Mouse (Mus musculus): Measurements from ENCODE around the gene Rnf224.

Gene Rnf224

GRCm38 (mm10) chr2:25214444-25214843 lies 22.1 kb downstream of the Rnf224 start, which contains the start of gene Stpg3:
Gene Stpg3 (minus strand): TSS chr2:25214637.
- H3K27me3 ChIP-seq (ENCODE audit: insufficient read depth, low read length), result peaks cover 14% of the 10 kb centered on the region
- no peak for TF ChIP-seq NANOG (IDR thresholded peaks at IDR 0.05; ENCODE audit: borderline replicate concordance, low read length)
- no peak for TF ChIP-seq POU5F1 (IDR thresholded peaks at IDR 0.05; ENCODE audit: borderline replicate concordance, low read length)
- no peak for TF ChIP-seq CTCF (conservative IDR thresholded peaks at IDR 0.05; ENCODE audit: low read length)

GRCm38 (mm10) chr2:25213266-25213865 lies 23.2 kb downstream of the Rnf224 start:
- Histone ChIP-seq H3K27me3 (ENCODE audit: insufficient read depth, low read length) (peaks cover 10% of the 10 kb centered on the region), H3K36me3 (ENCODE audit: insufficient read depth, low read length) (peaks cover 21% of the 10 kb centered on the region), H3K4me1 (replicated peaks; ENCODE audit: low read depth, low read length) (peaks cover 40% of the 10 kb centered on the region), H3K9me3 (ENCODE audit: low read length) (no peaks in the 10 kb centered on the region), H3K4me3 (replicated peaks; ENCODE audit: low read length) (peak overlapping the region; percentile 73)
- TF ChIP-seq NANOG (IDR thresholded peaks at IDR 0.05; ENCODE audit: borderline replicate concordance, low read length) (no peak), CTCF (conservative IDR thresholded peaks at IDR 0.05; ENCODE audit: low read length) (no peak), POU5F1 (IDR thresholded peaks at IDR 0.05; ENCODE audit: borderline replicate concordance, low read length) (no peak)

More at GRCm38 (mm10) chr2:25214444-25214843, 22.1 kb downstream of the Rnf224 start, which contains the start of gene Stpg3:
- H3K36me3 ChIP-seq (ENCODE audit: insufficient read depth, low read length), result peaks cover 12% of the 10 kb centered on the region
- no peaks in the 10 kb centered on the region for H3K9me3 ChIP-seq (ENCODE audit: low read length)
- peak within 1 kb of the TSS; percentile 73 for H3K4me3 ChIP-seq (replicated peaks; ENCODE audit: low read length)
- H3K4me1 ChIP-seq (replicated peaks; ENCODE audit: low read depth, low read length), result peaks cover 40% of the 10 kb centered on the region

- TF ChIP-seq CTCF (conservative IDR thresholded peaks at IDR 0.05; ENCODE audit: low read length) (no peak), NANOG (IDR thresholded peaks at IDR 0.05; ENCODE audit: borderline replicate concordance, low read length) (no peak), POU5F1 (IDR thresholded peaks at IDR 0.05; ENCODE audit: borderline replicate concordance, low read length) (no peak)
- peaks cover 8% of the 10 kb centered on the region; the same call in 1 of the 2 replicates for H3K27me3 ChIP-seq (ENCODE audit: insufficient read depth, low read length)
Observed at GRCm38 (mm10) chr2:25211121-25211670, 25.4 kb downstream of the Rnf224 start, which contains the start of gene Nelfb. Gene Nelfb (minus strand): TSS chr2:25211489.

GRCm38 (mm10) chr2:25210686-25211085 lies 25.9 kb downstream of the Rnf224 start:
- Histone ChIP-seq H3K27me3 (ENCODE audit: insufficient read depth, low read length) (peaks cover 8% of the 10 kb centered on the region; the same call in 1 of the 2 replicates), H3K36me3 (ENCODE audit: insufficient read depth, low read length) (peaks cover 48% of the 10 kb centered on the region), H3K4me3 (replicated peaks; ENCODE audit: low read length) (peak overlapping the region; percentile 97), H3K9me3 (ENCODE audit: low read length) (no peaks in the 10 kb centered on the region), H3K4me1 (replicated peaks; ENCODE audit: low read depth, low read length) (peaks cover 53% of the 10 kb centered on the region)
- no peak for TF ChIP-seq POU5F1 (IDR thresholded peaks at IDR 0.05; ENCODE audit: borderline replicate concordance, low read length)
- TF ChIP-seq NANOG (IDR thresholded peaks at IDR 0.05; ENCODE audit: borderline replicate concordance, low read length), result no peak
- no peak for TF ChIP-seq CTCF (conservative IDR thresholded peaks at IDR 0.05; ENCODE audit: low read length)

More at GRCm38 (mm10) chr2:25211121-25211670, 25.4 kb downstream of the Rnf224 start, which contains the start of gene Nelfb:
- H3K4me1 ChIP-seq (replicated peaks; ENCODE audit: low read depth, low read length), result peaks cover 52% of the 10 kb centered on the region
- H3K9me3 ChIP-seq (ENCODE audit: low read length), result no peaks in the 10 kb centered on the region
- H3K36me3 ChIP-seq (ENCODE audit: insufficient read depth, low read length), result peaks cover 43% of the 10 kb centered on the region
- peak within 1 kb of the TSS; percentile 97 for H3K4me3 ChIP-seq (replicated peaks; ENCODE audit: low read length)

- no peak overlapping the region for H3K4me3 ChIP-seq (replicated peaks; ENCODE audit: low read length)
- 0 out of 2 replicates have a peak, but pooled peaks cover 5% of the 10 kb centered on the region for H3K27me3 ChIP-seq (ENCODE audit: insufficient read depth, low read length)
- H3K4me1 ChIP-seq (replicated peaks; ENCODE audit: low read depth, low read length), result peaks cover 33% of the 10 kb centered on the region
- H3K36me3 ChIP-seq (ENCODE audit: insufficient read depth, low read length), result peaks cover 79% of the 10 kb centered on the region
- no peak for TF ChIP-seq POU5F1 (IDR thresholded peaks at IDR 0.05; ENCODE audit: borderline replicate concordance, low read length)
- no peak for TF ChIP-seq CTCF (conservative IDR thresholded peaks at IDR 0.05; ENCODE audit: low read length)
- no peak for TF ChIP-seq NANOG (IDR thresholded peaks at IDR 0.05; ENCODE audit: borderline replicate concordance, low read length)
- no peaks in the 10 kb centered on the region for H3K9me3 ChIP-seq (ENCODE audit: low read length)
Observed at GRCm38 (mm10) chr2:25207593-25207992, 29.0 kb downstream of the Rnf224 start.

- Histone ChIP-seq H3K4me3 (replicated peaks; ENCODE audit: low read length) (no peak overlapping the region), H3K9me3 (ENCODE audit: low read length) (no peaks in the 10 kb centered on the region), H3K36me3 (ENCODE audit: insufficient read depth, low read length) (peaks cover 100% of the 10 kb centered on the region), H3K4me1 (replicated peaks; ENCODE audit: low read depth, low read length) (peaks cover 24% of the 10 kb centered on the region), H3K27me3 (ENCODE audit: insufficient read depth, low read length) (no peaks in the 10 kb centered on the region)
- TF ChIP-seq CTCF (conservative IDR thresholded peaks at IDR 0.05; ENCODE audit: low read length) (no peak), POU5F1 (IDR thresholded peaks at IDR 0.05; ENCODE audit: borderline replicate concordance, low read length) (no peak), NANOG (IDR thresholded peaks at IDR 0.05; ENCODE audit: borderline replicate concordance, low read length) (no peak)
Observed at GRCm38 (mm10) chr2:25203631-25204214, 32.9 kb downstream of the Rnf224 start.

- TF ChIP-seq CTCF (conservative IDR thresholded peaks at IDR 0.05; ENCODE audit: low read length) (no peak), POU5F1 (IDR thresholded peaks at IDR 0.05; ENCODE audit: borderline replicate concordance, low read length) (no peak), NANOG (IDR thresholded peaks at IDR 0.05; ENCODE audit: borderline replicate concordance, low read length) (no peak)
- peaks cover 77% of the 10 kb centered on the region for H3K36me3 ChIP-seq (ENCODE audit: insufficient read depth, low read length)
- no peaks in the 10 kb centered on the region for H3K9me3 ChIP-seq (ENCODE audit: low read length)
- H3K4me1 ChIP-seq (replicated peaks; ENCODE audit: low read depth, low read length), result peaks cover 41% of the 10 kb centered on the region
- no peak overlapping the region for H3K4me3 ChIP-seq (replicated peaks; ENCODE audit: low read length)
- H3K27me3 ChIP-seq (ENCODE audit: insufficient read depth, low read length), result no peaks in the 10 kb centered on the region
Observed at GRCm38 (mm10) chr2:25200631-25201030, 36.0 kb downstream of the Rnf224 start.

GRCm38 (mm10) chr2:25197946-25198345 lies 38.6 kb downstream of the Rnf224 start:
- TF ChIP-seq CTCF (conservative IDR thresholded peaks at IDR 0.05; ENCODE audit: low read length) (no peak), POU5F1 (IDR thresholded peaks at IDR 0.05; ENCODE audit: borderline replicate concordance, low read length) (no peak), NANOG (IDR thresholded peaks at IDR 0.05; ENCODE audit: borderline replicate concordance, low read length) (no peak)
- H3K4me1 ChIP-seq (replicated peaks; ENCODE audit: low read depth, low read length), result peaks cover 68% of the 10 kb centered on the region
- H3K4me3 ChIP-seq (replicated peaks; ENCODE audit: low read length), result no peak overlapping the region
- peaks cover 61% of the 10 kb centered on the region for H3K36me3 ChIP-seq (ENCODE audit: insufficient read depth, low read length)
- H3K27me3 ChIP-seq (ENCODE audit: insufficient read depth, low read length), result peaks cover 8% of the 10 kb centered on the region
- H3K9me3 ChIP-seq (ENCODE audit: low read length), result no peaks in the 10 kb centered on the region

Measured in E14TG2a.4 (cell line).